Mouse (Mus musculus) liver, embryonic 16.5 days (tissue): ENCODE measurements around the gene Kif5c. TPM values are rescaled to one million over a fixed set of nuclear protein-coding genes. Genes with fewer than 3 reads are reported as not detected.

ENCODE experiments used
- ATAC-seq: fragments of 200-750 bp; cut with Nextera tagmentation; 2 replicates; pipeline ENCODE4 v1.8.0; 2017; ENCODE audit warnings: low read depth, mild to moderate bottlenecking, moderate number of reproducible peaks, moderate library complexity
- H3K27ac ChIP-seq: fragments of 300-500 bp; sonication (generic); 2 replicates; pipeline ENCODE4 v1.5.1; 2014; ENCODE audit warnings: mild to moderate bottlenecking, low read length
- H3K27me3 ChIP-seq: fragments of 300-500 bp; sonication (generic); 2 replicates; pipeline ENCODE4 v1.6.1; 2014; ENCODE audit warnings: low read depth, low read length, mixed read lengths; ENCODE audit not compliant: control insufficient read depth, insufficient read depth
- H3K36me3 ChIP-seq: fragments of 300-500 bp; sonication (generic); 2 replicates; pipeline ENCODE4 v1.6.1; 2014; ENCODE audit warnings: mild to moderate bottlenecking; ENCODE audit not compliant: control insufficient read depth, insufficient read depth
- H3K4me1 ChIP-seq: fragments of 300-500 bp; sonication (generic); 2 replicates; pipeline ENCODE4 v1.6.1; 2014; ENCODE audit warnings: low read depth, low read length, mixed read lengths; ENCODE audit not compliant: control insufficient read depth
- H3K4me2 ChIP-seq: fragments of 300-500 bp; sonication (generic); 2 replicates; pipeline ENCODE4 v1.6.1; 2014; ENCODE audit warnings: low read depth, low read length, mixed read lengths
- H3K4me3 ChIP-seq: fragments of 300-500 bp; sonication (generic); 2 replicates; pipeline ENCODE4 v1.5.1; 2014; ENCODE audit warnings: low read depth, mild to moderate bottlenecking, low read length
- H3K9ac ChIP-seq: fragments of 300-500 bp; sonication (generic); 2 replicates; pipeline ENCODE4 v1.6.1; 2014; ENCODE audit warnings: low read depth, low read length
- H3K9me3 ChIP-seq: fragments of 300-500 bp; sonication (generic); replicated peaks from 2 replicates; pipeline ENCODE4 v1.6.1; 2016; ENCODE audit warnings: low read length; ENCODE audit not compliant: control insufficient read depth
- WGBS: fragments of 180-500 bp; shearing (Covaris S2); extraction: QIAGEN DNeasy Blood & Tissue Kit; methylation state at CpG from one replicate; pipeline ENCODE4 v1.1.7; 2014; ENCODE audit not compliant: insufficient replicate concordance; 5-methylcytosine and 5-hydroxymethylcytosine counted together
- polyA plus RNA-seq: library from polyadenylated mRNA; unstranded; fragments of >200 nt; fragmentation: Nextera tagmentation; extraction: Ambion mirVana; gene quantifications from 2 replicates; pipeline ENCODE4 v1.2.1, GENCODE M21; 2015

The Kif5c gene
- polyA plus RNA-seq, 1 experiment from 2014 or later: 0.09 TPM

GRCm38 (mm10) chr2:49788051-49788418 lies 168.9 kb downstream of the Kif5c start:
- H3K4me3 ChIP-seq: peak overlapping the region; percentile 48

DNA sequence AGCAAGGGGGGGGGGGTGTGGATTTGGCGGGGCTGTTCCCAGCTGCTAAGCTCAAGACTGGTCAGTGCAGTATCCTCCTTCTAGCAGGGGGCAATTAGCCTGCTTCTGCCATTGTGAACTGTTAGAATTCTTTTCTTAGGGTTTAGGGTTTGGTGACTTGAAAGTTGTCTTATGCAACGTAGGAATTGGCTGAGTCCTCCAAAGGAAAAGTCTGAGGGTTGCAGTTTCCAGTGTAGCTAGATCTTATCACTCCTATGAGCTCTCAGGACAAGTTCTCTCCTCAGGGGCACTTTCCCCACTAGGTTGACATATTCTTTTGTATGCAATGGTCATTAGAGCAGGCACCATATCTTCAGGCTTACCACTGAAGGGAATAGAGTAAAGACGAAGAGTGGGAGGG lies 169.5 kb downstream of the Kif5c start:
- no peaks in the 10 kb centered on the region for H3K9me3 ChIP-seq
- H3K27me3 ChIP-seq: peaks cover 50% of the 10 kb centered on the region
- no peaks in the 10 kb centered on the region for H3K36me3 ChIP-seq
- ATAC-seq: no peak
- peaks cover 2% of the 10 kb centered on the region; the same call in 1 of the 2 replicates for H3K4me1 ChIP-seq
- H3K4me3 ChIP-seq: no peak overlapping the region
- 10% methylated on average over 3 of the region's 3 CpGs for WGBS
- H3K9ac ChIP-seq: no peak overlapping the region
- no peak overlapping the region for H3K4me2 ChIP-seq
- no peak overlapping the region for H3K27ac ChIP-seq

More at GRCm38 (mm10) chr2:49788051-49788418, 168.9 kb downstream of the Kif5c start:
- no peak for ATAC-seq
- 2% methylated on average over 14 of the region's 14 CpGs for WGBS
- no peak overlapping the region for H3K27ac ChIP-seq
- no peaks in the 10 kb centered on the region for H3K36me3 ChIP-seq
- H3K4me2 ChIP-seq: peak overlapping the region; percentile 62
- no peaks in the 10 kb centered on the region for H3K9me3 ChIP-seq
- peaks cover 2% of the 10 kb centered on the region; the same call in 1 of the 2 replicates for H3K4me1 ChIP-seq
- no peak overlapping the region for H3K9ac ChIP-seq
- H3K27me3 ChIP-seq: peaks cover 50% of the 10 kb centered on the region

GRCm38 (mm10) chr2:49789078-49789477 lies 170.0 kb downstream of the Kif5c start:
- peaks cover 2% of the 10 kb centered on the region; the same call in 1 of the 2 replicates for H3K4me1 ChIP-seq
- ATAC-seq: no peak
- peaks cover 50% of the 10 kb centered on the region for H3K27me3 ChIP-seq
- H3K27ac ChIP-seq: no peak overlapping the region
- H3K36me3 ChIP-seq: no peaks in the 10 kb centered on the region
- WGBS: 59% methylated on average over 6 of the region's 6 CpGs
- H3K9ac ChIP-seq: no peak overlapping the region
- no peak overlapping the region for H3K4me2 ChIP-seq
- no peak overlapping the region for H3K4me3 ChIP-seq
- no peaks in the 10 kb centered on the region for H3K9me3 ChIP-seq

- Histone ChIP-seq H3K4me1 (peaks cover 2% of the 10 kb centered on the region; the same call in 1 of the 2 replicates), H3K27me3 (peaks cover 50% of the 10 kb centered on the region), H3K9ac (no peak overlapping the region), H3K9me3 (no peaks in the 10 kb centered on the region), H3K4me3 (no peak overlapping the region), H3K27ac (no peak overlapping the region), H3K36me3 (no peaks in the 10 kb centered on the region), H3K4me2 (no peak overlapping the region)
- WGBS: 62% methylated on average over 5 of the region's 5 CpGs
- no peak for ATAC-seq
Measured at GRCm38 (mm10) chr2:49789504-49789903, 170.4 kb downstream of the Kif5c start.

- no peak overlapping the region for H3K4me2 ChIP-seq
- H3K36me3 ChIP-seq: no peaks in the 10 kb centered on the region
- ATAC-seq: no peak
- 53% methylated on average over 14 of the region's 14 CpGs for WGBS
- no peak overlapping the region for H3K4me3 ChIP-seq
- no peak overlapping the region for H3K9ac ChIP-seq
- H3K27me3 ChIP-seq: no peaks in the 10 kb centered on the region
- H3K27ac ChIP-seq: no peak overlapping the region
- no peaks in the 10 kb centered on the region for H3K4me1 ChIP-seq
- no peaks in the 10 kb centered on the region for H3K9me3 ChIP-seq
Measured at GRCm38 (mm10) chr2:49797444-49798143, 178.5 kb downstream of the Kif5c start.

DNA sequence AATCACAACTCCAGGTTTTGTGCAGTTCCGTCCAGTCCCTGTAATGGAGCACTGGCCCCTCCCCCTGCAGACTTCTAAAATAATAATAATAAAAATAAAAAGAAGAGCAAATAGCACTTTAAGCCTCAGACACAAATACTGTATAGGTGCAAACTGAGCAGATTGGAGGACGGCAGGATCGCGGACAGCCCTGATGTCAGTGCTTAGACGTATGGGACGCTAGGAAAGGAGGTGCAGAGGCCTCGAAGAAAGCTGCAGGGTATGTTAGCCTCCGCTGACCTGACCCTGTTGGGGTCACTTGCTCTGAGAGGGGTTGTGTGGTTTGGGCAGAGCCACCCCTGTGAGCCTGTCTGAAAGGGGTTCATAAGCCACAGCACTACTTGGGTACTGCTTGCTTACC lies 185.3 kb downstream of the Kif5c start:
- H3K9ac ChIP-seq: no peak overlapping the region
- H3K9me3 ChIP-seq: no peaks in the 10 kb centered on the region
- no peaks in the 10 kb centered on the region for H3K4me1 ChIP-seq
- no peak for ATAC-seq
- H3K4me3 ChIP-seq: no peak overlapping the region
- H3K27me3 ChIP-seq: no peaks in the 10 kb centered on the region
- H3K4me2 ChIP-seq: no peak overlapping the region
- no peaks in the 10 kb centered on the region for H3K36me3 ChIP-seq
- 72% methylated on average over 8 of the region's 8 CpGs for WGBS
- H3K27ac ChIP-seq: no peak overlapping the region

GRCm38 (mm10) chr2:49805736-49806371 lies 186.8 kb downstream of the Kif5c start:
- no peaks in the 10 kb centered on the region for H3K9me3 ChIP-seq
- no peaks in the 10 kb centered on the region for H3K36me3 ChIP-seq
- no peak for ATAC-seq
- no peak overlapping the region for H3K9ac ChIP-seq
- H3K4me2 ChIP-seq: no peak overlapping the region
- no peaks in the 10 kb centered on the region for H3K4me1 ChIP-seq
- H3K27me3 ChIP-seq: no peaks in the 10 kb centered on the region
- H3K27ac ChIP-seq: no peak overlapping the region
- no peak overlapping the region for H3K4me3 ChIP-seq
- WGBS: 65% methylated on average over 11 of the region's 11 CpGs

GRCm38 (mm10) chr2:49809496-49809895 lies 190.4 kb downstream of the Kif5c start:
- H3K9me3 ChIP-seq: no peaks in the 10 kb centered on the region
- no peak for ATAC-seq
- no peaks in the 10 kb centered on the region for H3K36me3 ChIP-seq
- no peaks in the 10 kb centered on the region for H3K27me3 ChIP-seq
- no peak overlapping the region for H3K4me2 ChIP-seq
- no peak overlapping the region for H3K4me3 ChIP-seq
- WGBS: 52% methylated on average over 6 of the region's 6 CpGs
- no peak overlapping the region for H3K9ac ChIP-seq
- no peak overlapping the region for H3K27ac ChIP-seq
- H3K4me1 ChIP-seq: no peaks in the 10 kb centered on the region; the same call in 1 of the 2 replicates

GRCm38 (mm10) chr2:49811420-49811819 lies 192.3 kb downstream of the Kif5c start:
- no peak overlapping the region for H3K9ac ChIP-seq
- no peak overlapping the region for H3K27ac ChIP-seq
- 36% methylated on average over 11 of the region's 11 CpGs for WGBS
- H3K4me3 ChIP-seq: no peak overlapping the region
- no peaks in the 10 kb centered on the region; the same call in 1 of the 2 replicates for H3K4me1 ChIP-seq
- ATAC-seq: no peak
- no peaks in the 10 kb centered on the region for H3K36me3 ChIP-seq
- H3K9me3 ChIP-seq: no peaks in the 10 kb centered on the region
- H3K4me2 ChIP-seq: no peak overlapping the region
- H3K27me3 ChIP-seq: no peaks in the 10 kb centered on the region
